Mouse (Mus musculus): ENCODE results near the gene Wnt1. TPM values are rescaled to one million over a fixed set of nuclear protein-coding genes. Genes with fewer than 3 reads are reported as not detected.
A peak's percentile ranks its signal among the peaks of the same experiment; 100 is the strongest.

Wnt1 gene
- polyA plus RNA-seq, 1 experiment from 2014 or later, result not detected

- H3K9ac ChIP-seq (ENCODE audit: low read depth, low read length), result no peak overlapping the region
These were observed 21.4 kb upstream of the Wnt1 start for GRCm38 (mm10) chr15:98768259-98768658.

GRCm38 (mm10) chr15:98771813-98772425, 17.7 kb upstream of the Wnt1 start:
- 6% methylated on average over 12 of the region's 12 CpGs for WGBS
- peak overlapping the region; percentile 68 for H3K4me2 ChIP-seq (ENCODE audit: low read length)
- no peak for ATAC-seq (replicated peaks; ENCODE audit: low FRiP score, low read depth)
- H3K27ac ChIP-seq, result no peak overlapping the region
- no peak overlapping the region for H3K9ac ChIP-seq (ENCODE audit: low read depth, low read length)
- H3K4me3 ChIP-seq (replicated peaks; ENCODE audit: low read depth, low read length), result peak overlapping the region; percentile 29; the same call in 1 of the 2 replicates
- peaks cover 44% of the 10 kb centered on the region for H3K27me3 ChIP-seq (ENCODE audit: insufficient read depth, low read length)
- H3K9me3 ChIP-seq (replicated peaks; ENCODE audit: low read length), result no peaks in the 10 kb centered on the region
- peaks cover 8% of the 10 kb centered on the region; the same call in 1 of the 2 replicates for H3K4me1 ChIP-seq (replicated peaks; ENCODE audit: insufficient read depth, low read length)
- DNase-seq (ENCODE audit: low spot score), result no peak
- TF ChIP-seq CTCF (IDR thresholded peaks at IDR 0.05; ENCODE audit: low read depth), result no peak
- no peaks in the 10 kb centered on the region for H3K36me3 ChIP-seq (ENCODE audit: insufficient read depth, low read length)

More at GRCm38 (mm10) chr15:98768259-98768658, 21.4 kb upstream of the Wnt1 start:
- Histone ChIP-seq H3K9me3 (replicated peaks; ENCODE audit: low read length) (no peaks in the 10 kb centered on the region), H3K4me1 (replicated peaks; ENCODE audit: insufficient read depth, low read length) (peaks cover 5% of the 10 kb centered on the region; the same call in 1 of the 2 replicates), H3K4me2 (ENCODE audit: low read length) (no peak overlapping the region), H3K36me3 (ENCODE audit: insufficient read depth, low read length) (no peaks in the 10 kb centered on the region), H3K4me3 (replicated peaks; ENCODE audit: low read depth, low read length) (no peak overlapping the region), H3K27ac (no peak overlapping the region), H3K27me3 (ENCODE audit: insufficient read depth, low read length) (peaks cover 16% of the 10 kb centered on the region)
- no peak for ATAC-seq (replicated peaks; ENCODE audit: low FRiP score, low read depth)
- WGBS, result 18% methylated on average over 5 of the region's 5 CpGs
- no peak for TF ChIP-seq CTCF (IDR thresholded peaks at IDR 0.05; ENCODE audit: low read depth)
- no peak for DNase-seq (ENCODE audit: low spot score)

GRCm38 (mm10) chr15:98772511-98773211, 17.0 kb upstream of the Wnt1 start:
- Histone ChIP-seq H3K27ac (no peak overlapping the region), H3K27me3 (ENCODE audit: insufficient read depth, low read length) (peaks cover 52% of the 10 kb centered on the region), H3K9me3 (replicated peaks; ENCODE audit: low read length) (no peaks in the 10 kb centered on the region), H3K36me3 (ENCODE audit: insufficient read depth, low read length) (no peaks in the 10 kb centered on the region), H3K4me3 (replicated peaks; ENCODE audit: low read depth, low read length) (peak overlapping the region; percentile 29), H3K4me1 (replicated peaks; ENCODE audit: insufficient read depth, low read length) (peaks cover 10% of the 10 kb centered on the region; the same call in 1 of the 2 replicates), H3K9ac (ENCODE audit: low read depth, low read length) (peak overlapping the region; percentile 50), H3K4me2 (ENCODE audit: low read length) (peak overlapping the region; percentile 68)
- ATAC-seq (replicated peaks; ENCODE audit: low FRiP score, low read depth), result no peak
- TF ChIP-seq CTCF (IDR thresholded peaks at IDR 0.05; ENCODE audit: low read depth), result no peak
- DNase-seq (ENCODE audit: low spot score), result peak; percentile 37
- WGBS, result 2% methylated on average over 36 of the region's 36 CpGs

DNA sequence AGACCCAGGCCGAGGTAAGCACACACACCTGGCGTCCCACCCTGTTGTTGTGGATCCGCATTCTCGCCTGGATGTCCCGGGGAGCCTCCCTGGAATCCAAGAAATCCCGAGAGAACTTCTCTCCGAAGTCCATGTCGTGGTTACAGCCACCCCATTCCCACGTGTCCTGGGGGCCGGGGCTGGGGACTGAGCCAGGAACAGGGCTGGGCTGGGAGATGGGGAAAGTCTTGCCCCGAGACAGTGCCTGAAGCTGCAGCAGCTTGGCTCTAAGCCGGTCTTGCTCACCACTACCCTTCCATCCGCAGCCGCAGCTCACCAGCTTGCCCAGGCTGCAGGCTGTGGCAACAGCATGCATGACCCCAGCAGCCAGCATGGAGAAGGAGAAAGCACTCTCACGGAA, 15.6 kb upstream of the Wnt1 start:
- DNase-seq (ENCODE audit: low spot score) (no peak), ATAC-seq (replicated peaks; ENCODE audit: low FRiP score, low read depth) (no peak)
- Histone ChIP-seq H3K4me2 (ENCODE audit: low read length) (no peak overlapping the region), H3K27ac (no peak overlapping the region), H3K9ac (ENCODE audit: low read depth, low read length) (peak overlapping the region; percentile 20; the same call in 1 of the 2 replicates), H3K27me3 (ENCODE audit: insufficient read depth, low read length) (peaks cover 63% of the 10 kb centered on the region), H3K9me3 (replicated peaks; ENCODE audit: low read length) (no peaks in the 10 kb centered on the region), H3K36me3 (ENCODE audit: insufficient read depth, low read length) (no peaks in the 10 kb centered on the region), H3K4me3 (replicated peaks; ENCODE audit: low read depth, low read length) (no peak overlapping the region), H3K4me1 (replicated peaks; ENCODE audit: insufficient read depth, low read length) (peaks cover 17% of the 10 kb centered on the region; the same call in 1 of the 2 replicates)
- 27% methylated on average over 15 of the region's 15 CpGs for WGBS
- TF ChIP-seq CTCF (IDR thresholded peaks at IDR 0.05; ENCODE audit: low read depth), result no peak

DNA sequence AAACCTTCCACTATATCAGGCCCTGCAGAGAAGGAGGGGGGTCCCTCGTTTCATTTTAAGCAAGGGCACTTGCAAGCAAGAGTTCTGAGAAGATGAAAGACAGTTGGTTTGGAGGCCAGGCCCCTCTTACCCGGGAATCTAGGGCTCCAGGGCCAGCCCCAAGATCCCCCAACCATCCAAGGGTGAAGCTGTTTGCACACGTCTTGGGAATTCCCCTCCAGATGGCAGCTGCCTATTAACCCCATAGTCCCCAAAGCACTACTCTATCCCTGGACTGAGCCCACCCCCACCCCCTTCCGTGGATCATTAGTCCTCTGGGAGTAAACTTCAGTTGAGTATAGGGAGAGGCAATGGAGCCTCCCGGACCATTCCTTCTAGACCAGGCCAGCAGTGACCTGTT, 14.1 kb upstream of the Wnt1 start:
- H3K4me3 ChIP-seq (replicated peaks; ENCODE audit: low read depth, low read length), result no peak overlapping the region
- no peak for TF ChIP-seq CTCF (IDR thresholded peaks at IDR 0.05; ENCODE audit: low read depth)
- no peaks in the 10 kb centered on the region for H3K9me3 ChIP-seq (replicated peaks; ENCODE audit: low read length)
- H3K4me2 ChIP-seq (ENCODE audit: low read length), result no peak overlapping the region
- peaks cover 77% of the 10 kb centered on the region for H3K27me3 ChIP-seq (ENCODE audit: insufficient read depth, low read length)
- no peak overlapping the region for H3K9ac ChIP-seq (ENCODE audit: low read depth, low read length)
- 10% methylated on average over 5 of the region's 5 CpGs for WGBS
- peaks cover 17% of the 10 kb centered on the region; the same call in 1 of the 2 replicates for H3K4me1 ChIP-seq (replicated peaks; ENCODE audit: insufficient read depth, low read length)
- DNase-seq (ENCODE audit: low spot score), result no peak
- H3K27ac ChIP-seq, result no peak overlapping the region
- H3K36me3 ChIP-seq (ENCODE audit: insufficient read depth, low read length), result no peaks in the 10 kb centered on the region
- no peak for ATAC-seq (replicated peaks; ENCODE audit: low FRiP score, low read depth)

DNA sequence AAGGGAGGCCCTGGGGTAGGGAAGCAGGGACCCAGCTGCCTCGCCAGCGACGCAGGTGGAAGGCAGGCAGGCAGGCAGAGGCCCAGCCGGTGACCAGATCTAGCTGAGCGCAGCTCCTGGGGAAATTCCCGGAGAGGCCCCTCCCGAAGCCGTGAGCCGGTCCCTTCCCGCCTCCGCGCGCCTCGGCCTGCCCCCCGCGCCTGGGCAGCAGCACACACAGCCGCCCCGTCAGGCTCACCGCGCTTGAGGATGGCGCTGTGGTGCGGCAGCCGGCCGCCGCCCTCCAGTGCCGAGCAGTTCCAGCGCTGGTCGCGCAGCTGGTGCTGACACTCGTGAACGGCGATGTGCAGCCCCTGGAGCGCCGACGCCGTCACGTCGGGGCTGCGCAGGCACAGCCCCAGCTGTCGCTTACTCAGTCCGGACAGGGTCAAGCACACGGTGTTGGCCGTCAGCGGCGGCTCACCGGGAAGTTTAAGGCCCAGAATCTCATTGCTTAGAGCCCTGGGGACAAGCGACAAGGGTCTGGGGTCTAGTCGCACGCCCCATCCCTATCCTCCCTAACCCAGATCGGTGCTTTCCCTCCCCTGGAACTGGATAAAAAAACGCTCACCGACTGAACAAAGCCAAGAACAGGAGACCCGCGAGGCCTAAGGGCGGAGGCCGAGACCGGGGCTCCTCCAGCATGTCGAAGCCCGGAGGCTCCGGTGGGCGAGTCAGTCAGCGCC, 13.2 kb upstream of the Wnt1 start:
- no peak for DNase-seq (ENCODE audit: low spot score)
- no peak for TF ChIP-seq CTCF (IDR thresholded peaks at IDR 0.05; ENCODE audit: low read depth)
- H3K4me3 ChIP-seq (replicated peaks; ENCODE audit: low read depth, low read length), result peak overlapping the region; percentile 14
- no peaks in the 10 kb centered on the region for H3K36me3 ChIP-seq (ENCODE audit: insufficient read depth, low read length)
- peaks cover 75% of the 10 kb centered on the region for H3K27me3 ChIP-seq (ENCODE audit: insufficient read depth, low read length)
- H3K9me3 ChIP-seq (replicated peaks; ENCODE audit: low read length), result no peaks in the 10 kb centered on the region
- peak overlapping the region; percentile 44 for H3K4me2 ChIP-seq (ENCODE audit: low read length)
- H3K27ac ChIP-seq, result no peak overlapping the region
- H3K4me1 ChIP-seq (replicated peaks; ENCODE audit: insufficient read depth, low read length), result peaks cover 17% of the 10 kb centered on the region; the same call in 1 of the 2 replicates
- WGBS, result 1% methylated on average over 59 of the region's 62 CpGs
- peak overlapping the region; percentile 15; the same call in 1 of the 2 replicates for H3K9ac ChIP-seq (ENCODE audit: low read depth, low read length)
- peak; percentile 38; the same call in 1 of the 2 replicates for ATAC-seq (replicated peaks; ENCODE audit: low FRiP score, low read depth)

Data from kidney, postnatal 0 days (tissue).